ENCODE assay signal across 9 mouse cellular contexts in the genomic region with DNA sequence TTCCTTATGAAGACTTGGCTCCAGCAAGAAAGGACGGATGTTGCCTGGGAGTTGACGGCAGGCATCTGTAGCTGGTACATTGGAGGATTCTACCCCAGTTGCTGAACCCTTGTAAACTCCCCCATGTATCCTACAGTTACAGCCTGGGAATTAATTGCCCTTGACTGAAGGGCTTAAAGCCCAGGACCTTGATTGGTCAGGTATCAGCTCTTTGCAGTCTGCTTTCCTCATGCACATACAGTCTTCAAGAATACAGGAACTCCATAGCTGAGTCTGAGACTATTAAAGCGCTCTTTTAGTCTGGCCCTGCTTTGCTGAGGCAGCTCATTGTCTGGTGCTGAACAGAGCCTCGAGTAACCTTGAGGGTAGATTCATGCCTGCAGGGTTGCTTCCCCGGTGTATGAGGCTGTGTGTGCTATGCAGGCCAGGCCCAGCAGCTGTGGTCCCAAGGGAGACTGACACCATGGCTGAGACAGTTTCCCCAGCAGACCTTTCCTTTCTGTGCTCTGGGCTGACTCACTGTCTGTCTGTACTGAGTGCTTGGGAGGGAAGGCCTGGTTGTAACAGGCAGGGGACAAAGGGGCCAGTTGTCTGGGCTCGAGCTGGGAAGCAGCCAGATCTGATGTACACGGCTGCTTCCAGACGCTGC. TPM values are rescaled to one million over a fixed set of nuclear protein-coding genes. Genes with fewer than 3 reads are reported as not detected.
DNase-seq lines count a peak whose midpoint lies in the region; ATAC-seq and TF ChIP-seq lines count a peak whose summit lies in the region.
"Had no signal": no experiment of that assay in that cellular context is flagged by ENCODE, and none has a peak within 500 bp of the region (broad histone marks: within the 10 kb centered on the region; RNA-seq: fewer than 3 reads in every experiment).

No protein-coding gene starts in this region.

- no peak overlapping the region for H3K9ac ChIP-seq in heart, postnatal 0 days (replicated peaks; ENCODE audit: low read depth, low read length)
- H3K9ac ChIP-seq in midbrain, embryonic 12.5 days (replicated peaks) = peak overlapping the region; percentile 28; the same call in 1 of the 2 replicates

- no peaks in the 10 kb centered on the region for H3K9me3 ChIP-seq in heart, postnatal 0 days (replicated peaks; ENCODE audit: control insufficient read depth, low read length)
- H3K9me3 ChIP-seq in midbrain, embryonic 12.5 days = no peaks in the 10 kb centered on the region

- TF ChIP-seq CTCF in heart, postnatal 0 days (IDR thresholded peaks at IDR 0.05; ENCODE audit: low read depth) = no peak
- no peak for TF ChIP-seq CTCF in lung, adult 2 months (IDR thresholded peaks at IDR 0.05; ENCODE audit: insufficient read depth, low read length)

- no peak overlapping the region for H3K4me2 ChIP-seq in heart, postnatal 0 days (ENCODE audit: low read depth, low read length)
- no peak overlapping the region for H3K4me2 ChIP-seq in midbrain, embryonic 12.5 days (replicated peaks)

- no peak overlapping the region for H3K27ac ChIP-seq in heart, postnatal 0 days (ENCODE audit: low read depth)
- H3K27ac ChIP-seq in midbrain, embryonic 12.5 days (replicated peaks) = peak overlapping the region; percentile 81

- no peak for TF ChIP-seq POLR2A in lung, adult 2 months (IDR thresholded peaks at IDR 0.05; ENCODE audit: borderline replicate concordance, extremely low read depth, low read depth, low read length)

- no peaks in the 10 kb centered on the region for H3K27me3 ChIP-seq in heart, postnatal 0 days (ENCODE audit: control insufficient read depth, insufficient read depth, low read length)
- no peaks in the 10 kb centered on the region for H3K27me3 ChIP-seq in midbrain, embryonic 12.5 days

- peak; percentile 62 for ATAC-seq in heart, postnatal 0 days (ENCODE audit: insufficient read depth, low read depth)
- peak; percentile 57 for ATAC-seq in midbrain, embryonic 12.5 days (ENCODE audit: low FRiP score, low read depth)

- H3K36me3 ChIP-seq in heart, postnatal 0 days (replicated peaks; ENCODE audit: control insufficient read depth, insufficient read depth, low read length) = peaks cover 6% of the 10 kb centered on the region; the same call in 1 of the 2 replicates
- no peaks in the 10 kb centered on the region; the same call in 1 of the 2 replicates for H3K36me3 ChIP-seq in midbrain, embryonic 12.5 days

- H3K4me1 ChIP-seq in heart, postnatal 0 days (ENCODE audit: control insufficient read depth, insufficient read depth) = no peaks in the 10 kb centered on the region
- H3K4me1 ChIP-seq in midbrain, embryonic 12.5 days = peaks cover 15% of the 10 kb centered on the region
- no peaks in the 10 kb centered on the region for H3K4me1 ChIP-seq in lung, adult 2 months (ENCODE audit: control insufficient read depth, insufficient read depth, low read length)

- 49% methylated on average over 8 of the region's 8 CpGs for WGBS in heart, postnatal 0 days
- WGBS in midbrain, embryonic 12.5 days = 53% methylated on average over 8 of the region's 8 CpGs
- WGBS in lung, adult 2 months = 76% methylated on average over 8 of the region's 8 CpGs

- DNase-seq in gastrocnemius, adult 18-20 months (ENCODE audit: low spot score) = peak; percentile 46
- no peak for DNase-seq in gastrocnemius, postnatal 10 days
- peak; percentile 16 for DNase-seq in embryo, embryonic 11 days
- peak; percentile 5 for DNase-seq in heart, postnatal 0 days (ENCODE audit: low spot score)
- no peak for DNase-seq in lung, adult 2 months
- no peak for DNase-seq in layer of hippocampus, postnatal 36 days
- DNase-seq in left cerebral cortex, postnatal 10 days (ENCODE audit: extremely low spot score in 1 of 2, low spot score in 2 of 2) = no peak

- intact Hi-C loops in left cerebral cortex, postnatal 10 days (cut with DNase I) = no loop called here

- H3K4me3 ChIP-seq in heart, postnatal 0 days (ENCODE audit: low read depth, low read length) = no peak overlapping the region
- H3K4me3 ChIP-seq in midbrain, embryonic 12.5 days = no peak overlapping the region
- no peak overlapping the region for H3K4me3 ChIP-seq in lung, adult 2 months (replicated peaks; ENCODE audit: extremely low read depth, low read depth, low read length)
- H3K4me3 ChIP-seq: erythroblast, embryonic 14.5 days had no signal

- TF ChIP-seq EP300 in heart, postnatal 0 days (IDR thresholded peaks at IDR 0.05; ENCODE audit: low read depth) = no peak

RNA-seq across cellular contexts. Expression of a gene that starts 17.6 kb away (rescaled TPM):
- total RNA-seq in gastrocnemius, adult 18-20 months (2021) = 10 to 100 TPM; 26.5 to 27.3 TPM
- total RNA-seq in gastrocnemius, postnatal 10 days (2021) = 10 to 100 TPM; 28.7 to 29.8 TPM
- 29.4 and 43.0 TPM in 2 replicates for total RNA-seq in heart, postnatal 0 days (2014; rRNA removed; ENCODE audit: low replicate concordance)
- 34.9 and 37.1 TPM in 2 replicates for polyA plus RNA-seq in heart, postnatal 0 days (2015; fragmentation: Nextera tagmentation; extraction: Ambion mirVana)
- 57.0 and 59.1 TPM in 2 replicates for polyA plus RNA-seq in midbrain, embryonic 12.5 days (2016; fragmentation: Nextera tagmentation; extraction: Ambion mirVana)
- polyA plus RNA-seq in lung, adult 2 months (2012; rRNA removed) = 53.3 and 61.5 TPM in 2 replicates
- total RNA-seq in layer of hippocampus, postnatal 36 days (2021) = 10 to 100 TPM; 33.2 to 33.6 TPM
- 10 to 100 TPM; 31.8 to 32.4 TPM for total RNA-seq in left cerebral cortex, postnatal 10 days (2021)

Comparison
In these comparisons a context has a peak if more than half of its experiments do, and no peak if none do; other contexts are left out.
1. DNase-seq: peak in gastrocnemius, adult 18-20 months (single experiment), embryo, embryonic 11 days (single experiment) and heart, postnatal 0 days (single experiment); none in gastrocnemius, postnatal 10 days (single experiment), lung, adult 2 months (single experiment), layer of hippocampus, postnatal 36 days (0 of 2) and left cerebral cortex, postnatal 10 days (0 of 2).